Mouse (Mus musculus) heart, embryonic 10.5 days (tissue): ENCODE results near the gene 1700008P02Rik. TPM values are rescaled to one million over a fixed set of nuclear protein-coding genes. Genes with fewer than 3 reads are reported as not detected.
"Not testable (repeated sequence)": the region's sequence is repeated elsewhere in the genome, so short reads cannot be mapped to it uniquely, and the experiment has no call there.

Experiments
- DNase-seq: peaks from one replicate; pipeline ENCODE4 v3.0.0-alpha.2; 2017; ENCODE audit warnings: low spot score
- H3K27ac ChIP-seq: fragments of 300-500 bp; sonication (generic); 2 replicates; pipeline ENCODE4 v1.5.1; 2016; ENCODE audit warnings: mild to moderate bottlenecking
- H3K27me3 ChIP-seq: fragments of 300-500 bp; sonication (generic); 2 replicates; pipeline ENCODE4 v1.6.1; 2016; ENCODE audit warnings: mild to moderate bottlenecking; ENCODE audit not compliant: poor library complexity, insufficient read depth, severe bottlenecking
- H3K36me3 ChIP-seq: fragments of 300-500 bp; sonication (generic); 2 replicates; pipeline ENCODE4 v1.6.1; 2016; ENCODE audit warnings: mild to moderate bottlenecking, moderate library complexity
- H3K4me1 ChIP-seq: fragments of 300-500 bp; sonication (generic); 2 replicates; pipeline ENCODE4 v1.6.1; 2016; ENCODE audit warnings: mild to moderate bottlenecking
- H3K4me3 ChIP-seq: fragments of 300-500 bp; sonication (generic); 2 replicates; pipeline ENCODE4 v1.5.1; 2016; ENCODE audit warnings: mild to moderate bottlenecking, moderate library complexity
- H3K9me3 ChIP-seq: fragments of 300-500 bp; sonication (generic); 2 replicates; pipeline ENCODE4 v1.6.1; 2016; ENCODE audit warnings: mild to moderate bottlenecking, moderate library complexity
- WGBS: fragments of 180-500 bp; shearing (Covaris S2); methylation state at CpG from one replicate; pipeline ENCODE4 v1.1.7; 2016; 5-methylcytosine and 5-hydroxymethylcytosine counted together
- polyA plus RNA-seq: library from polyadenylated mRNA; unstranded; fragments of >200 nt; fragmentation: Nextera tagmentation; extraction: Ambion mirVana; gene quantifications from 2 replicates; pipeline ENCODE4 v1.2.1, GENCODE M21; 2016

The 1700008P02Rik gene
- not detected in 2 replicates for polyA plus RNA-seq

GRCm38 (mm10) chr3:6620343-6620742, at the start of gene 1700008P02Rik:
TSS of gene 1700008P02Rik (minus strand) at chr3:6620443.
- no peaks in the 10 kb centered on the region for H3K9me3 ChIP-seq
- DNase-seq = no peak
- no peaks in the 10 kb centered on the region for H3K27me3 ChIP-seq
- no peaks in the 10 kb centered on the region for H3K4me1 ChIP-seq
- 88% methylated on average over 7 of the region's 7 CpGs for WGBS
- H3K36me3 ChIP-seq = no peaks in the 10 kb centered on the region
- no peak within 1 kb of the TSS for H3K4me3 ChIP-seq
- no peak within 1 kb of the TSS for H3K27ac ChIP-seq

GRCm38 (mm10) chr3:6649411-6649810, 29.2 kb upstream of the 1700008P02Rik start:
- Histone ChIP-seq H3K4me3 (no peak overlapping the region), H3K9me3 (no peaks in the 10 kb centered on the region), H3K27me3 (no peaks in the 10 kb centered on the region), H3K4me1 (no peaks in the 10 kb centered on the region), H3K27ac (no peak overlapping the region), H3K36me3 (no peaks in the 10 kb centered on the region)
- WGBS = 72% methylated on average over 2 of the region's 2 CpGs
- DNase-seq = no peak

GRCm38 (mm10) chr3:6638151-6638550, 17.9 kb upstream of the 1700008P02Rik start:
- not testable (repeated sequence) for H3K36me3 ChIP-seq, H3K4me1 ChIP-seq

GRCm38 (mm10) chr3:6634256-6634655, 14.0 kb upstream of the 1700008P02Rik start:
- Histone ChIP-seq H3K4me1 (no peaks in the 10 kb centered on the region), H3K27ac (no peak overlapping the region), H3K27me3 (no peaks in the 10 kb centered on the region), H3K4me3 (no peak overlapping the region), H3K36me3 (no peaks in the 10 kb centered on the region), H3K9me3 (no peaks in the 10 kb centered on the region)
- no peak for DNase-seq

More at GRCm38 (mm10) chr3:6638151-6638550, 17.9 kb upstream of the 1700008P02Rik start:
- DNase-seq, H3K9me3 ChIP-seq, H3K4me3 ChIP-seq, H3K27ac ChIP-seq, H3K27me3 ChIP-seq: not testable (repeated sequence)

- DNase-seq = no peak
- Histone ChIP-seq H3K27me3 (no peaks in the 10 kb centered on the region), H3K27ac (no peak overlapping the region), H3K9me3 (no peaks in the 10 kb centered on the region), H3K4me1 (no peaks in the 10 kb centered on the region), H3K36me3 (no peaks in the 10 kb centered on the region), H3K4me3 (no peak overlapping the region)
These were observed 2.4 kb downstream of the 1700008P02Rik start for GRCm38 (mm10) chr3:6617881-6618280.
